Mouse (Mus musculus): ENCODE results near the gene Olfr115.

The Olfr115 gene

DNA sequence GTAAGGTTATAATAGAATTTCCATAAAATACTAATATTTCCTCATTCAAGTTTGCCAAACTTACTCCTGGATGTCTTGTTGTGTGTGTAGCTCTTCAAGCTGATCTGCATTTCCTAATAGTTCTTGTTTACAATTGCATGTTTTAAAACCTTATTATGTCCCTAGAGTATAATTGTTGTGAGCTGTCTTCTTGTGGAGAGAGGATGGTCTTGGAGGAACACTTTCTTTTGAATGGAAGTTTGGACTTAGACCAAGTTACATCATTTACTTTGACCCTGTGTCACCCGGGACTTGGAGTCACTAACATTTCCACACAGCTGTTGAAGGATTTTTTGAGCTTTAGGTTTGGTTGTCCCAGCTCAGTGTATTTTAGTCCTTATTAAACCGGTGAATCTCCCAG, at the start of gene Olfr115, which contains the start of gene Olfr116:
Olfr115 (minus strand) TSS at position 101 of the 400 bp plus-strand sequence.
Olfr116 (minus strand) TSS at position 191 of the 400 bp plus-strand sequence.
- DNase-seq: no peak

DNA sequence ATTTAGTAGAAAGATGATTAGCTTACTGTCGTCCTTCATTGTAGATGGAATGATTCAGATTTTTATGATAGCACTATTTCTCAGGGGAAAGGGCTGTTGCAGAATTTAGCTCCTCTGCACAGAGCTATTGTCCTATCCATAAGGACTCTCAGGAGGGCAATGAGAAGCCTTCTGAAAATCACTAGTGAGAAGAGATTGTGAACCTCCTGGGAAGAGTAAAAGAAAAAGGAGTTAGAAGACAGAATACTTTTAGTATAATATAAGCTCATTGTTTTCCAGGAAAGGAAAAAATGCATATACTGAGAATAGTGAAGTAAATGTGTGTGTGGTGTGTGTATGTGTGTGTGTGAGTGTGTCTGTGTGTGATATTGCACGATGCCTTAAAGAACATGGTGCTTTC, 39.8 kb upstream of the Olfr115 start, which contains the start of gene Olfr118:
Olfr118 (plus strand) TSS at position 301 of the 400 bp plus-strand sequence.
- no peak for DNase-seq

DNA sequence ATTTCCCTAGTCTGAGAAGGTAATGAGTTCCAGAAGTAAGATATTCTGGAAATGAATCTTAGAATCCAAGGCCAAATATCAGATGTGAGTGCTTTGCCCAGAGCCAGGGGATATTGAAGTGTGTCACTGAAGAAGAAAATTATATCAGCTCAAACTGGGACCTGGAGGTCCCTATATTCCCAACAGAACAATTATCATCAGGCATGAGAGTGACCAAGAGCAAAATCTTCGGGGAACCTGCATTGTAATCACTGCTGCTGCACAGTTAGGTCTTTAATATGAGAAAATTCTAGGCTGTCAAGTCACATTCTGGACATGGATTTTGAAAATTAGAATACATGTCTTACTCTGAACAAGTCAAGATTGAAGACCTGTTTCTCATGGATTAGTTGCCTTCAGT, 36.8 kb upstream of the Olfr115 start, which contains the start of gene Olfr117:
Olfr117 (minus strand) TSS at position 101 of the 400 bp plus-strand sequence.
- no peak for DNase-seq

DNA sequence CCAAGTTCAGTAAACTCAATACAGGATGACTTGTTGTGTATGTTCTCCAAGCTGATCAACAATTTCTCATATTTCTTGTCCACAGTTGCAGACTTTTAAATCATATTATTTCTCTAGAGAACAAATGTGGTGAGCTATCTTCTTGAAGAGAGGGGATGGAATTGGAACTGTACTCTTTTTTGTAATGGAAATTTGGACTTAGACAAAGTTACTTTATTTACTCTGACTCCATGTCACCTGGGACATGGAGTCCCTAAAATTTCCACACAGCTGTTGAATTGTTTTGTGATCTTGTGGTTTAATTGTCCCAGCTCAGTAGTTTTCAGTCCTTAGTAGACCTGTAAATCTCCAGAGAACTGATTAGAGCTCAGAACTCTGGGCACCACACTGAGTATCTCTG, 34.3 kb downstream of the Olfr115 start, which contains the start of gene Olfr114:
Olfr114 (minus strand) TSS at position 101 of the 400 bp plus-strand sequence.
- no peak for DNase-seq

DNA sequence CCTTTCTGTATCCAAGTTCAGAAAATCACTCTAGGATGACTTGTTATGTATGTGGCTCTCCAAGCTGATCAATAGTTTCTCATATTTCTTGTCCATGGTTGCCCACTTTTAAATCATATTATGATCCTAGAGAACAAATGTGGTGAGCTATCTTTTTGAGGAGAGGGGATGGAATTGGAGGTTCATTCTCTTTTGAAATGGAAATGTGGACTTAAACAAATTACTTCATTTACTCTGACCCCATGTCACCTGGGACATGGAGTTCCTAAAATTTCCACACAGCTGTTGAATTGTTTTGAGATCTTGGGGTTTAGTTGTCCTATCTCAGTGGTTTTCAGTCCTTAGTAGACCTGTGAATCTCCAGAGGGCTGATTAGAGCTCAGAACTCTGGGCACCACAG, 49.3 kb downstream of the Olfr115 start, which contains the start of gene Olfr113:
Olfr113 (minus strand) TSS at position 101 of the 400 bp plus-strand sequence.
- DNase-seq: no peak

DNA sequence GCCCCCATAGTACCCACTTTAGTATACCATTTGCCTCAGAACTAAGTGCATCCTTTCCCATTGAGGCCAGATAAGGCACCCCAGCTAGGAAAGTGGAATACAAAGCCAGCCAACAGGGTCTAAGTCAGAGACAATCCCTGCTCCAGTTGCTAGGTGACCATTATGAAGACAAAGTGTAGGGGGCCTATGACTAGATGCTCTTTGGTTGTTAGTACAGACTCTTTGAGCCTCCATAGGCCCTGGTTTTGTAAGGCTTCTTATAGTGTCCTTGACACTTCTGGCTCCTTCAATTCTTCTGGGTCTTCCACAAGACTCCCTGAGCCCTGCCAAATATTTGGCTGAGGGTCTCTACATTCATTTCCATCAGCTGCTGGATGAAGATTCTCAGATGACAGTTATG, 57.6 kb downstream of the Olfr115 start, which contains the start of gene Olfr112:
Olfr112 (minus strand) TSS at position 101 of the 400 bp plus-strand sequence.
- no peak for DNase-seq
